In genomic region chr15:12193880-12194816, GRCm38 (mm10) we compare ENCODE assay signal across 9 mouse cellular contexts. TPM values are rescaled to one million over a fixed set of nuclear protein-coding genes. Genes with fewer than 3 reads are reported as not detected.
DNase-seq lines count a peak whose midpoint lies in the region; ATAC-seq lines count a peak whose summit lies in the region.
"Had no signal": no experiment of that assay in that cellular context is flagged by ENCODE, and none has a peak within 500 bp of the region (broad histone marks: within the 10 kb centered on the region; RNA-seq: fewer than 3 reads in every experiment).

No protein-coding gene starts in this region.

- no peak for DNase-seq in hindbrain, embryonic 10.5 days (ENCODE audit: low spot score)
- DNase-seq in kidney, postnatal 14 days, result peak; percentile 86
- DNase-seq in thymus, postnatal 36 days, result no peak

- no peak overlapping the region for H3K27ac ChIP-seq in hindbrain, embryonic 10.5 days
- H3K27ac ChIP-seq in hindbrain, embryonic 16.5 days (ENCODE audit: low read depth, low read length), result no peak overlapping the region
- H3K27ac ChIP-seq in embryonic facial prominence, embryonic 13.5 days, result peak overlapping the region; percentile 84
- H3K27ac ChIP-seq: macrophage had no signal

- peaks cover 22% of the 10 kb centered on the region for H3K36me3 ChIP-seq in hindbrain, embryonic 10.5 days
- no peaks in the 10 kb centered on the region; the same call in 1 of the 2 replicates for H3K36me3 ChIP-seq in hindbrain, embryonic 16.5 days (ENCODE audit: control insufficient read depth, insufficient read depth, low read length)
- H3K36me3 ChIP-seq in embryonic facial prominence, embryonic 13.5 days, result peaks cover 13% of the 10 kb centered on the region

- ATAC-seq in hindbrain, embryonic 16.5 days, result no peak
- peak; percentile 57; the same call in 1 of the 2 replicates for ATAC-seq in embryonic facial prominence, embryonic 13.5 days (ENCODE audit: insufficient number of reproducible peaks, insufficient read depth, low FRiP score, low TSS enrichment, low read depth)
- peak; percentile 82 for ATAC-seq in megakaryocyte-erythroid progenitor cell, adult 5-6 weeks (replicated peaks; ENCODE audit: low FRiP score, low TSS enrichment, poor library complexity, severe bottlenecking)
- no peak for ATAC-seq in cerebellum, adult (ENCODE audit: insufficient number of reproducible peaks, low FRiP score, low TSS enrichment)
- no peak for ATAC-seq in activated CD4-positive, CD25-positive, alpha-beta regulatory T cell, adult 4 months

- no peak overlapping the region for H3K4me2 ChIP-seq in hindbrain, embryonic 16.5 days (ENCODE audit: low read length)
- H3K4me2 ChIP-seq in embryonic facial prominence, embryonic 13.5 days, result peak overlapping the region; percentile 35

- H3K4me3 ChIP-seq in hindbrain, embryonic 10.5 days, result 0 out of 2 replicates have a peak overlapping the region, but pooled peaks have one; percentile 16
- no peak overlapping the region for H3K4me3 ChIP-seq in hindbrain, embryonic 16.5 days (ENCODE audit: low read length)
- H3K4me3 ChIP-seq in embryonic facial prominence, embryonic 13.5 days, result no peak overlapping the region; the same call in 1 of the 2 replicates

- no peaks in the 10 kb centered on the region for H3K27me3 ChIP-seq in hindbrain, embryonic 10.5 days (ENCODE audit: insufficient read depth, poor library complexity, severe bottlenecking)
- no peaks in the 10 kb centered on the region for H3K27me3 ChIP-seq in hindbrain, embryonic 16.5 days (replicated peaks; ENCODE audit: control insufficient read depth, insufficient read depth, low read length)
- H3K27me3 ChIP-seq in embryonic facial prominence, embryonic 13.5 days, result no peaks in the 10 kb centered on the region

- no peaks in the 10 kb centered on the region for H3K9me3 ChIP-seq in hindbrain, embryonic 10.5 days
- H3K9me3 ChIP-seq in hindbrain, embryonic 16.5 days (ENCODE audit: control insufficient read depth, low read length), result no peaks in the 10 kb centered on the region
- no peaks in the 10 kb centered on the region for H3K9me3 ChIP-seq in embryonic facial prominence, embryonic 13.5 days

- peaks cover 13% of the 10 kb centered on the region for H3K4me1 ChIP-seq in hindbrain, embryonic 10.5 days (replicated peaks)
- no peaks in the 10 kb centered on the region for H3K4me1 ChIP-seq in hindbrain, embryonic 16.5 days (ENCODE audit: control insufficient read depth, insufficient read depth, low read depth, low read length)
- peaks cover 29% of the 10 kb centered on the region for H3K4me1 ChIP-seq in embryonic facial prominence, embryonic 13.5 days

- H3K9ac ChIP-seq in hindbrain, embryonic 16.5 days (ENCODE audit: low read depth, low read length), result no peak overlapping the region
- H3K9ac ChIP-seq in embryonic facial prominence, embryonic 13.5 days, result peak overlapping the region; percentile 55; the same call in 1 of the 2 replicates

- 72% methylated on average over 25 of the region's 25 CpGs for WGBS in hindbrain, embryonic 10.5 days
- WGBS in hindbrain, embryonic 16.5 days, result 66% methylated on average over 25 of the region's 25 CpGs
- 40% methylated on average over 25 of the region's 25 CpGs for WGBS in embryonic facial prominence, embryonic 13.5 days

RNA-seq across cellular contexts. Expression of gene Mtmr12, which starts 10.7 kb away (rescaled TPM):
- 15.1 and 17.9 TPM in 2 replicates for polyA plus RNA-seq in hindbrain, embryonic 10.5 days (2016; fragmentation: Nextera tagmentation; extraction: Ambion mirVana)
- polyA plus RNA-seq in hindbrain, embryonic 16.5 days (2015; fragmentation: Nextera tagmentation; extraction: Ambion mirVana), result 7.1 and 9.1 TPM in 2 replicates
- 16.1 and 18.5 TPM in 2 replicates for polyA plus RNA-seq in embryonic facial prominence, embryonic 13.5 days (2015; fragmentation: Nextera tagmentation; extraction: Ambion mirVana)
- 15.7 and 19.6 TPM in 2 replicates for total RNA-seq in megakaryocyte-erythroid progenitor cell, adult 5-6 weeks (2014; fragmentation: Nextera tagmentation)
- total RNA-seq in megakaryocyte-erythroid progenitor cell, adult 5-6 weeks (2017), result 12.2 and 21.9 TPM in 2 replicates
- 10 to 100 TPM; 21.0 to 21.2 TPM for polyA plus RNA-seq in activated CD4-positive, CD25-positive, alpha-beta regulatory T cell, adult 4 months (2017; shearing (Covaris generic))

Comparison
In these comparisons a context has a peak if more than half of its experiments do, and no peak if none do; other contexts are left out.
1. ATAC-seq: peak in embryonic facial prominence, embryonic 13.5 days (single experiment) and megakaryocyte-erythroid progenitor cell, adult 5-6 weeks (single experiment); none in hindbrain, embryonic 16.5 days (single experiment), cerebellum, adult (single experiment) and activated CD4-positive, CD25-positive, alpha-beta regulatory T cell, adult 4 months (single experiment).